Mouse (Mus musculus) small intestine, adult 10 weeks (tissue): ENCODE data around the gene Olfr749. TPM values are rescaled to one million over a fixed set of nuclear protein-coding genes. Genes with fewer than 3 reads are reported as not detected.

ENCODE experiments used
- polyA plus RNA-seq: library from polyadenylated mRNA; stranded (reverse); fragments of 350-450 nt; fragmentation: Illumina TruSeq; extraction: RNeasy Lipid Tissue Mini Kit (QIAGEN cat#74804); gene quantifications from one replicate; pipeline ENCODE4 v1.2.3, GENCODE M21; 2014; ENCODE audit warnings: low replicate concordance

The Olfr749 gene
- polyA plus RNA-seq = not detected

DNA sequence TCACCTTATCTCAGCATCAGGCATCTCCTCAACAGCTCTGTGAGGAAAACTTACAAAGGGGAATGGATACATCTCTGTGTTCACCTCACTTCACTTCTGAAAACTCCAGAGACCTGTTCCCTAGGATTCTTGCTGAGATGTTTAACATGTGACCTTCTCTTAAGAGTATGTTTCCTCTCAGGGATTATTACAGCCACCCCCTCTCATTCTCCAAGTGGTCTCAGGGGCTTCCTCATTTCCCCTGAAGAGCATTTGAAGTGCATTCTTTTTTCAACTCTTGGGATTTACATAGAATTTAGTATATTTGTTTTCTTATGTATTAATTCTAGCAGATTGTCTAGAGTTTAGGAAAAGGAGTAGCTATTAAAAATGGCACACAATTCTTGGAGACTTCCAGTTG is at the start of gene Olfr749:
Olfr749 (minus strand) TSS at position 101 of the 400 bp plus-strand sequence.

DNA sequence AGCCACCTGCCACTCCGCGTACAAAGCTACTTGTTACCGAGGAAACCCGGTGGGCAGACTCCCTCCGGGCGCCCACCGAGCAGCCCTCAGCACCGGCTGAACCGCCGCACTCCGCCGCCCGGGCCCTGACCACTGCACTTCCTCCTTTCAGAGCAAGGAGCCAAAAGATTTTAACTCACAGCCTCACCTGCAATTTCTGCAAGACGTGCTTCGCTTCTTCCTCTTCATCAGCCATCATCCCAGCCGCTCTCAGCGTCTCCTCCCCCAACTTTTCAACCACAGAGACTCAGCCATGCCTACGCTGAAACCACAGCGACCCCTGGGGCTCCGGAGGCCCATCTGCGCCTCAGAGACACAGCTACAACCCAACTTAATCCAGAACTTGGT is 40.4 kb upstream of the Olfr749 start, which contains the start of gene Ttc5:
Ttc5 (minus strand) TSS at position 269 of the 387 bp plus-strand sequence.

DNA sequence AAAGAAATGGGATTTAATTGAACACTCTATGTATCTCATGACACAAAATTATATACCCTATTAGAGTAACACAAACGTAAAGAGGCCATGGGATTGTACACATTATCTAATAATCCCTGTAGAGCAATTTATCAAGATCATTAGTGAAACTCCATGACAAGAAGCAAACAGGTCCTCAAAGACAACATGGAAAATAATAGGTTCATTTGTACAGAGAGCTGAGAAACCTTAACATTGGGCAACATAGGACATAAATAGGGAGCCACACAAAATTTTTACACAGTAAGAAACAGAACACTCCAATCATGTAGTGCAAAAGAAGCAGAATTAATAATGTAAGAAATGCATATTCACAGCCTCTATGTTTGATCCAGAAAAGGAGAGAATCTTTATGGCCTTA is 37.8 kb downstream of the Olfr749 start, which contains the start of gene Olfr748:
Olfr748 (plus strand) TSS at position 301 of the 400 bp plus-strand sequence.

DNA sequence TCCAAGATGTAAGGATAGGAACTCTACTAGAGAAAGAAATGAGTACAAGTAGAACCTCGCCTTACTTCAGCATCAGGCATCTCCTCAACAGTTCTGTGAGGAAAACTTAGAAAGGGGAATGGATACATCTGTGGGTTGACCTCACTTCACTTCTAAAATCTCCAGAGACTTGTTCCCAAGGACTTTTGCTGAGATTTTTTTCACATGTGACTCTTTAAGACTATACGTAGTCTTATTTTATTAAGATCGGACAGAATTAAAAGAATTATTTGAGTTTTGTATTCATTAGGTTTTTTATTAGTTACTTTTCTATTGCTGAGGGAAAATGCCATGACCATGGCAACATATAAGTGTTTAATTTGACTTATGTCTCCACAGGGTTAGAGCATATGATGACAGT is 51.8 kb downstream of the Olfr749 start, which contains the start of gene Olfr747:
Olfr747 (minus strand) TSS at position 101 of the 400 bp plus-strand sequence.

Other genes with a start within 250 kb of the Olfr749 start
- not detected for gene Olfr742, start 241.5 kb downstream of the Olfr749 start, polyA plus RNA-seq
- gene Olfr743, start 223.3 kb downstream of the Olfr749 start, polyA plus RNA-seq = not detected
- not detected for gene Olfr744, start 130.2 kb downstream of the Olfr749 start, polyA plus RNA-seq
- gene Olfr745, start 105.7 kb downstream of the Olfr749 start, polyA plus RNA-seq = not detected
- not detected for gene Olfr746, start 98.0 kb downstream of the Olfr749 start, polyA plus RNA-seq
- gene Olfr747, start 51.9 kb downstream of the Olfr749 start, polyA plus RNA-seq = not detected
- not detected for gene Olfr748, start 37.7 kb downstream of the Olfr749 start, polyA plus RNA-seq
- 15.0 TPM for gene Ttc5, start 40.4 kb upstream of the Olfr749 start, polyA plus RNA-seq
- not detected for gene Ccnb1ip1, start 62.6 kb upstream of the Olfr749 start, polyA plus RNA-seq
- 40.6 TPM for gene Parp2, start 62.7 kb upstream of the Olfr749 start, polyA plus RNA-seq
- gene Tep1, start 125.5 kb upstream of the Olfr749 start, polyA plus RNA-seq = 55.9 TPM
- 5.5 TPM for gene Klhl33, start 152.4 kb upstream of the Olfr749 start, polyA plus RNA-seq
- 6.3 TPM for gene Osgep, start 179.8 kb upstream of the Olfr749 start, polyA plus RNA-seq
- 6.1 TPM for gene Apex1, start 179.9 kb upstream of the Olfr749 start, polyA plus RNA-seq
- gene Pip4p1, start 185.8 kb upstream of the Olfr749 start, polyA plus RNA-seq = 9.2 TPM
- 250 TPM for gene Pnp, start 186.0 kb upstream of the Olfr749 start, polyA plus RNA-seq
- gene Gm49342, start 199.4 kb upstream of the Olfr749 start, polyA plus RNA-seq = not detected
- 51.2 TPM for gene Pnp2, start 210.9 kb upstream of the Olfr749 start, polyA plus RNA-seq